Mouse (Mus musculus) myocyte (in vitro differentiated cells): ENCODE data around the gene Gfy. TPM values are rescaled to one million over a fixed set of nuclear protein-coding genes. Genes with fewer than 3 reads are reported as not detected.

Source experiments
- H3K27me3 ChIP-seq: one replicate; pipeline ENCODE4 v1.6.1; 2011; ENCODE audit not compliant: control insufficient read depth, insufficient read depth, insufficient read length
- H3K36me3 ChIP-seq: one replicate; pipeline ENCODE4 v1.6.1; 2011; ENCODE audit not compliant: control insufficient read depth, insufficient read depth
- H3K4me2 ChIP-seq: one replicate; pipeline ENCODE4 v1.6.1; 2011; ENCODE audit warnings: low read depth, control low read depth
- H3K4me3 ChIP-seq: one replicate; pipeline ENCODE4 v1.5.1; 2011; ENCODE audit warnings: mild to moderate bottlenecking, control low read depth, moderate library complexity
- H3K79me2 ChIP-seq: one replicate; pipeline ENCODE4 v1.6.1; 2011; ENCODE audit not compliant: control insufficient read depth, insufficient read depth
- H3ac ChIP-seq: one replicate; pipeline ENCODE4 v1.6.1; 2011; ENCODE audit not compliant: control insufficient read depth, insufficient read length
- CEBPB ChIP-seq: IDR thresholded peaks from 2 replicates; pipeline ENCODE4 v1.6.1; 2011; ENCODE audit warnings: mild to moderate bottlenecking, moderate library complexity; ENCODE audit not compliant: poor library complexity, insufficient read depth, severe bottlenecking
- E2F4 ChIP-seq: IDR thresholded peaks from one replicate; pipeline ENCODE4 v1.6.1; 2011; ENCODE audit warnings: mild to moderate bottlenecking, control low read depth, moderate library complexity; ENCODE audit not compliant: insufficient read depth
- MAX ChIP-seq: IDR thresholded peaks from one replicate; pipeline ENCODE4 v1.6.1; 2011; ENCODE audit warnings: low read depth, mild to moderate bottlenecking, control low read depth
- MYOD1 ChIP-seq, 3 experiments: IDR thresholded peaks; one replicate each; pipeline ENCODE4 v1.6.1; 2011; ENCODE audit warnings: control low read depth in 2 of 3, low read depth in 2 of 3, mild to moderate bottlenecking in 2 of 3, moderate library complexity in 1 of 3; ENCODE audit not compliant: insufficient read length in 2 of 3, control insufficient read depth in 1 of 3
- MYOG ChIP-seq, 3 experiments: IDR thresholded peaks; one replicate each; pipeline ENCODE4 v1.6.1; 2011; ENCODE audit warnings: control low read depth in 2 of 3, low read depth in 2 of 3, mild to moderate bottlenecking in 2 of 3; ENCODE audit not compliant: insufficient read length in 2 of 3, control insufficient read depth in 1 of 3, insufficient read depth in 1 of 3
- POLR2A ChIP-seq: IDR thresholded peaks from one replicate; pipeline ENCODE4 v1.6.1; 2011; ENCODE audit warnings: low read depth, mild to moderate bottlenecking, control low read depth, moderate library complexity; ENCODE audit not compliant: insufficient read length
- POLR2AphosphoS2 ChIP-seq: IDR thresholded peaks from one replicate; pipeline ENCODE4 v1.6.1; 2011; ENCODE audit warnings: low read depth, control low read depth; ENCODE audit not compliant: insufficient read length
- REST ChIP-seq: IDR thresholded peaks from one replicate; pipeline ENCODE4 v1.6.1; 2011; ENCODE audit warnings: mild to moderate bottlenecking, control low read depth, moderate library complexity; ENCODE audit not compliant: insufficient read depth, insufficient read length
- SRF ChIP-seq: IDR thresholded peaks from one replicate; pipeline ENCODE4 v1.6.1; 2011; ENCODE audit warnings: low read depth; ENCODE audit not compliant: control insufficient read depth, insufficient read length
- TCF12 ChIP-seq: IDR thresholded peaks from one replicate; pipeline ENCODE4 v1.6.1; 2011; ENCODE audit warnings: mild to moderate bottlenecking, control low read depth; ENCODE audit not compliant: poor library complexity, insufficient read depth, severe bottlenecking
- TCF3 ChIP-seq: IDR thresholded peaks from one replicate; pipeline ENCODE4 v1.6.1; 2011; ENCODE audit warnings: low read depth, control low read depth; ENCODE audit not compliant: insufficient read length
- USF1 ChIP-seq: IDR thresholded peaks from one replicate; pipeline ENCODE4 v1.6.1; 2011; ENCODE audit warnings: low read depth, mild to moderate bottlenecking, control low read depth, moderate library complexity
- polyA plus RNA-seq: library from polyadenylated mRNA; unstranded; fragments of >200 nt; fragmentation: generic; extraction: Trizol; gene quantifications from one replicate; pipeline ENCODE4 v1.2.1, GENCODE M21; 2012; ENCODE audit warnings: missing spikeins

Gfy gene
- polyA plus RNA-seq, 1 experiment, result 0.04 TPM

GRCm38 (mm10) chr7:45131850-45132249 is 47.5 kb downstream of the Gfy start:
- no peak overlapping the region for H3K4me3 ChIP-seq
- H3K36me3 ChIP-seq, result peaks cover 4% of the 10 kb centered on the region
- no peaks in the 10 kb centered on the region for H3K27me3 ChIP-seq
- no peak overlapping the region for H3ac ChIP-seq
- no peak overlapping the region for H3K4me2 ChIP-seq
- TF ChIP-seq TCF3 (no peak), MYOG (IDR thresholded peaks at IDR 0.05; ENCODE audit: control insufficient read depth in 1 of 3, insufficient read depth in 1 of 3, insufficient read length in 2 of 3, low read depth in 2 of 3) (no peak), TCF12 (no peak), POLR2A (no peak), MYOD1 (IDR thresholded peaks at IDR 0.05; ENCODE audit: control insufficient read depth in 1 of 3, insufficient read length in 2 of 3, low read depth in 2 of 3) (no peak), MAX (no peak), POLR2AphosphoS2 (no peak), SRF (no peak), E2F4 (no peak), USF1 (no peak), CEBPB (no peak), REST (no peak)
- peaks cover 16% of the 10 kb centered on the region for H3K79me2 ChIP-seq

DNA sequence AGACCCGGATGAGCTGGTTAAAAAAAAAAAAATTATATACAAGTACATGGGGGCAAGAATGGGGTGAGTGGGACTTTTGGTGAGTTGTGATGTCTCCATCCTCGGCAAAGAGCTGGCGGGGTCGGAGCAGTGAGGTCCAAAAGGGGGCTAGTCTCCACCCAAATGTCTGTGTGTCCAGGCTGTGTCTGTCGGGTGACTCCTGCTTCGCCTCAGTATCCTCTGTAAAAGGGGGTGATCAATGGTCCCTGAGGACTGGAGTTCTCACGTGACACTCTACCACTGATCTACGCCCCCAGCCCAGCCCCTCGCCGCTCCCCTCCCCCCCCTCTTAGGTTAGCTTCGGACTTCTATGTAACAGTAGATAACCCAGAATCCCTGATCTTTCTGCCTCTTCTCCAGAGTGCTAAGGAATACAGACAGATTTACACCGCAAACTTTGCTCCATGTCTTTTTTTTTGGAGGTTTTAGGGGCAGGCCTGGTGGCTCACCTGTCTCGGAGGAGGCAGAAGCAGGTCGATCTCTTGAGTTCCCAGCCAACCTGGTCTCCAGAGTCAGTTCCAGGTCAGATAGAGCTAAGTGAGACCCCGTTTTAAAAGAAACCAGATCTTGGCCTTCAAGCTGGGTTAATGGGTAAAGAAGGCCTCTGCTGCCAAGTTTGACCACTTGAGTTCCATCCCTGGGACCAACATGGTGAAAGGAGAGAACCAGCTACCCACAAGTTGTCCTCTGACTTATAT is 49.4 kb downstream of the Gfy start:
- Histone ChIP-seq H3K27me3 (no peaks in the 10 kb centered on the region), H3K4me3 (peak overlapping the region; percentile 81), H3K79me2 (peaks cover 28% of the 10 kb centered on the region), H3ac (peak overlapping the region; percentile 18), H3K36me3 (peaks cover 23% of the 10 kb centered on the region), H3K4me2 (peak overlapping the region; percentile 86)
- TF ChIP-seq SRF, result no peak
- TF ChIP-seq MYOG (IDR thresholded peaks at IDR 0.05; ENCODE audit: control insufficient read depth in 1 of 3, insufficient read depth in 1 of 3, insufficient read length in 2 of 3, low read depth in 2 of 3), result no peak
- TF ChIP-seq POLR2A, result peak; percentile 36
- TF ChIP-seq MYOD1 (IDR thresholded peaks at IDR 0.05; ENCODE audit: control insufficient read depth in 1 of 3, insufficient read length in 2 of 3, low read depth in 2 of 3), result no peak
- TF ChIP-seq MAX, result no peak
- no peak for TF ChIP-seq E2F4
- TF ChIP-seq POLR2AphosphoS2, result peak; percentile 39
- TF ChIP-seq CEBPB, result no peak

DNA sequence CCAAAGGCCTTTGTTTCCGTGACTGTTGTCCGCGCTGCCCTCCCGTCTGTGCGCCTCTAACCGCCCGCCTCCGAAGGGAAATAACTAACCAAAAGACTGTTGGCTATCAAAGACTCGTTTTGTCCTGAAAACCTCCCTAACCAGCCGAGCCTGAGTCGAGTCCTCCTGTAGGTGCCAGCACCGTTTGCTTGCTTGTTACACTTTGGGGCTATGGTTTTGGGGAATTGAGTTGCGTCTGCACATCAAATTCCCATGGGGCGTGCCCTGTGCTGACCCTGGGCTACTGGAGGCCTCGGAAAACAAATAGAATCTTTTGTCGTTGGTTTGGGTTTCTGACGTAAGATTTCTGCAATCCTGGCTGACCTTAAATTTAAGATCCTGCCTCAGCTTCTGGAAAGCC is 50.1 kb downstream of the Gfy start:
- Histone ChIP-seq H3K79me2 (peaks cover 28% of the 10 kb centered on the region), H3ac (peak overlapping the region; percentile 18), H3K27me3 (no peaks in the 10 kb centered on the region), H3K4me2 (peak overlapping the region; percentile 86), H3K4me3 (peak overlapping the region; percentile 81), H3K36me3 (peaks cover 23% of the 10 kb centered on the region)
- TF ChIP-seq POLR2AphosphoS2, result peak; percentile 54
- TF ChIP-seq CEBPB, result peak; percentile 98
- no peak for TF ChIP-seq MAX

DNA sequence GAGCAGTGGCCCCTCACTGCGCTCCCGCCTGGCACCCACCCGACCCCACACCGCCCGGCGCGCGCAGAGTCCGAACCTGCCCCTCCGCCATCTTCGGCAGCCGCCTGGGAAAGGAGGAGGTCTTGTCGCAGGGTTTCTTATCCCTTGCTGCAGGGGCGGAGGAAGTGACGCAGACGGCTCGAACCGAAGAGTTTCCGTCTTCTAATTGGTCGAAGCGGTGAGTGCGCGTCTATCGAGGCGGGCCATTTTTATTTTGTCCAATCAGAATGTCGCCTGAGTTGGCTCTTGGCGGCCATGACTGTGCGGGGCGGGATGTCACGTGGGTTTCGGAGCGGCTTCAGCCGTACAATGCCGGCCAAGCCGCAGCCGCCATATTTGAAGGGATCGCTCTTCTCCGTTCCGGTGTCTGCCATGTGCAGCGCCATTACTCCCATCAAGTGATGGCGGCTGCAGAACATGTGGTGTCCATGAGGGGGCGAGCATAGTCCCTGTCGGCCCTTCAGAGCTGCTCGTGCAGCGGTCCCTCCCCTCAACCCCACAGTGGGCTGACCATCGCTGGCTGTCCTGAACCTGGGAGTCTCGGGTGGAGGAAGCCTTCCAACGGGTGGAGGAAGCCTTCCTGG is 50.6 kb downstream of the Gfy start, which contains the start of gene Rpl13a:
Gene Rpl13a, minus strand, starts transcription at position 138 of the 623 bp plus-strand sequence.
- peak within 1 kb of the TSS; percentile 99 for H3K4me2 ChIP-seq
- H3K79me2 ChIP-seq, result peaks cover 32% of the 10 kb centered on the region
- peak within 1 kb of the TSS; percentile 63 for H3ac ChIP-seq
- peak within 1 kb of the TSS; percentile 81 for H3K4me3 ChIP-seq
- H3K36me3 ChIP-seq, result peaks cover 23% of the 10 kb centered on the region
- peak in 1 of 3 experiments; percentile 59 for TF ChIP-seq MYOG (IDR thresholded peaks at IDR 0.05; ENCODE audit: control insufficient read depth in 1 of 3, insufficient read depth in 1 of 3, insufficient read length in 2 of 3, low read depth in 2 of 3)
- TF ChIP-seq CEBPB, result no peak
- TF ChIP-seq POLR2AphosphoS2, result peak; percentile 90
- TF ChIP-seq SRF, result no peak
- no peak for TF ChIP-seq E2F4
- TF ChIP-seq MAX, result peak; percentile 79
- no peak for TF ChIP-seq TCF12
- TF ChIP-seq MYOD1 (IDR thresholded peaks at IDR 0.05; ENCODE audit: control insufficient read depth in 1 of 3, insufficient read length in 2 of 3, low read depth in 2 of 3), result peak in 1 of 3 experiments; percentile 46
- TF ChIP-seq POLR2A, result peak; percentile 92
- TF ChIP-seq REST, result no peak
- TF ChIP-seq USF1, result peak; percentile 73
- H3K27me3 ChIP-seq, result no peaks in the 10 kb centered on the region
